Mouse (Mus musculus) G1E (cell line): Measurements from ENCODE around the gene Agbl2.

Source experiments
- CTCF ChIP-seq: IDR thresholded peaks from 2 replicates; pipeline ENCODE4 v1.5.1; 2012; ENCODE audit warnings: low read depth, low read length, inconsistent platforms, mixed read lengths
- GATA1 ChIP-seq: IDR thresholded peaks from 2 replicates; pipeline ENCODE4 v1.6.1; 2012; ENCODE audit warnings: borderline replicate concordance, low read length, inconsistent platforms, mixed read lengths
- POLR2AphosphoS5 ChIP-seq: IDR thresholded peaks from 2 replicates; pipeline ENCODE4 v1.6.1; 2012; ENCODE audit warnings: low read depth, low read length, inconsistent platforms; ENCODE audit not compliant: insufficient replicate concordance

- TF ChIP-seq CTCF, result no peak
- no peak for TF ChIP-seq POLR2AphosphoS5
- no peak for TF ChIP-seq GATA1
These were observed 65.8 kb downstream of the Agbl2 start for GRCm38 (mm10) chr2:90848331-90848730.
